Mouse (Mus musculus) lung, adult 2 months (tissue): ENCODE measurements at regions not wholly inside any gene's neighbourhood (a gene's known extent, or its start where the extent isn't known, plus 50 kb on each side); places are given as distances from the start of the nearest gene placed in this dataset.

Experiments used
- CTCF ChIP-seq: fragments of 200-500 bp; IDR thresholded peaks from 2 replicates; pipeline ENCODE4 v1.5.1; 2011; ENCODE audit warnings: mild to moderate bottlenecking, low read length, control low read depth; ENCODE audit not compliant: insufficient read depth
- POLR2A ChIP-seq: fragments of 200-500 bp; IDR thresholded peaks from 2 replicates; pipeline ENCODE4 v1.6.1; 2011; ENCODE audit warnings: low read depth, mild to moderate bottlenecking, control low read depth, low read length, borderline replicate concordance; ENCODE audit errors: extremely low read depth

- TF ChIP-seq CTCF (no peak), POLR2A (no peak)
These were observed 272.8 kb upstream of the Cited2 start for GRCm38 (mm10) chr10:17450240-17450639.
